Mouse (Mus musculus) brown adipose tissue, adult 24 weeks (tissue): ENCODE data around the gene Nes. TPM values are rescaled to one million over a fixed set of nuclear protein-coding genes. Genes with fewer than 3 reads are reported as not detected.

Experiments used
- H3K27ac ChIP-seq: fragments of 200-500 bp; replicated peaks from 2 replicates; pipeline ENCODE4 v1.5.1; 2012; ENCODE audit warnings: low read depth, mild to moderate bottlenecking, low read length
- H3K4me1 ChIP-seq: fragments of 200-500 bp; 2 replicates; pipeline ENCODE4 v1.6.1; 2012; ENCODE audit warnings: low read length, mixed read lengths; ENCODE audit not compliant: control insufficient read depth, insufficient read depth, insufficient read length
- H3K4me3 ChIP-seq: fragments of 200-500 bp; 2 replicates; pipeline ENCODE4 v1.5.1; 2012; ENCODE audit warnings: low read depth, mild to moderate bottlenecking, low read length, moderate library complexity; ENCODE audit not compliant: insufficient read depth
- polyA plus RNA-seq: library from polyadenylated mRNA; stranded (reverse); fragments of >200 nt; gene quantifications from 2 replicates; pipeline ENCODE4 v1.2.4, GENCODE M21; 2012; ENCODE audit not compliant: missing spikeins, insufficient read depth, insufficient read length

Gene Nes
- polyA plus RNA-seq, 1 experiment: 8.4 TPM

DNA sequence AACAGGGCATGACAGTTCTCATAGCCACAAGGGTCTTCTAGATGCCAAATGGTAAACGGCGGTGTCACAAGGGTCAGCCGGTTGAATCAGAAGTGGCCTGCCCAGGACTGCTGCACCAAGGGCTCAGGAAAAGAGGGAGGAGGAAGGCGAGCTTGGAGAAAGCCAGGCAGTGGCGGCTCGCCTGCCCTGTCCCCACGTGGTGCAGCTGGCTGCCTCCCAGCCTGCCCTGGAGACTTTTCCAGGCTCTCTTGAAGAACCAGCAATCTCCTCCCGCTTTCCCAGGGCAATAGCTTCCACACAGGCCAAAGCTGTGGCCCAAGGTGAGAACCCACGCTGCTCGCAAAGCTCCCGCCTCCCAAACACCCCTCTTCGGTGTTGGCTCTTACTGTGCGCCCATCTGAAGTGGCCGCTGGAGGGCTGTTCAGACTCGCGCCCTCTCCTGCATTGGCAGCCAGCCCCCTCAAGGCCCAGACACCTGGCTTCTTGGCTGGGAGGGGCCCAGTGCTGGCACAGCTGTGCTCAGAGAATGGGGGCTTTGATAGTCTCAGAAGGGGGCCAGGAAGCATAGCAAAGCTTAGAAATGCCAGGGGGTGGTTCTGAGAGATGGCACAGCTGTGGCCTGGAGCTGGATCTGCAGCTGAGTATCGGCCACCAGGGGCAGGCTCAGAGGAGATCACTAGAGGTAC lies 31.6 kb downstream of the Nes start:
- H3K4me3 ChIP-seq: no peak overlapping the region
- peaks cover 2% of the 10 kb centered on the region; the same call in 1 of the 2 replicates for H3K4me1 ChIP-seq
- no peak overlapping the region for H3K27ac ChIP-seq

GRCm38 (mm10) chr3:88005822-88006786 lies 35.2 kb downstream of the Nes start:
- H3K27ac ChIP-seq: no peak overlapping the region
- H3K4me1 ChIP-seq: peaks cover 2% of the 10 kb centered on the region; the same call in 1 of the 2 replicates
- no peak overlapping the region for H3K4me3 ChIP-seq

GRCm38 (mm10) chr3:88010634-88011265 lies 39.9 kb downstream of the Nes start:
- Histone ChIP-seq H3K4me3 (no peak overlapping the region), H3K27ac (no peak overlapping the region)

DNA sequence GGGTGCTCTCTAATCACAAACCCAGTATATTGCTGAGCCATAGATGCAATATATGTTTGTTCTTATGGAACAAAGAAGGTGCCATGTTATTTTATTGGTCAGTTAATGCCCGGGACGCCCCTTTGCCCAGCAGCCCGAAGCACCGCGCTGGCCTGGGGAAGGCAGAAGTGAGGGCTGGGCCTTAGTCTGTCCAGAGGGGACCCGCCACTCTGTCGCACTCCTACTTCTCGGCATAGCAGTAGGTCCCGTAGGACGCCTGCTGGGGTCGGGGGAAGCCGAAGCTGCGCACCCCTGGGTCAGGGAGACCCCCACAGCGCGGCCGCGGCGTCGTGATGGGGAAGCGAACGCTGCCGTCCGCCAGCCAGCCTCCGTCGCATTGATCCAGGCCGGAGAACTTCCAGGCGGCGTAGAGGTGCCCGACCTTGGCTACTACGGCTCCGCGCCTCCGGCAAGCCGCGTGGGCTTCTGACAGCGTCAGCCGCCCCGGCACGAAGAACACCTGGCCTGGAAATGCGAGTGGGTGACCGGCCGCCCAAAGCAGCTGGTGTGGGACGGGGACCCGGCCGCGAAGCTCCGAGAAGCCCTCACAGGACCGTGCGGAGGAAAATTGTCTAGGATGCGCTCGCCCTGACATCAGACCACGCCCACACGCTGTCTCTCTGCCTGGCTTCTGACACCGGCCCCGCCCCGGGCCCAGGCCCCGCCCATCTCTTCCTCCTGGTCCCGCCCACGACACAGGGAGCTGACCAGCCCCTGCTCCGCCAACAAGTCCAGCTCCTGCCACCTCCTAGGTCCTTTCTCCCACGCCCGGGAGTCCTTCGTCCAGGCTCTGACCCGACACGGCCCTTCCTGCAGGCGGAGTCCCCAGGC lies 51.7 kb downstream of the Nes start:
- Histone ChIP-seq H3K27ac (no peak overlapping the region), H3K4me3 (peak overlapping the region; percentile 72), H3K4me1 (peaks cover 3% of the 10 kb centered on the region; the same call in 1 of the 2 replicates)

More at GRCm38 (mm10) chr3:88010634-88011265, 39.9 kb downstream of the Nes start:
- H3K4me1 ChIP-seq: no peaks in the 10 kb centered on the region

GRCm38 (mm10) chr3:88023192-88024074 lies 52.6 kb downstream of the Nes start:
- Histone ChIP-seq H3K27ac (no peak overlapping the region), H3K4me3 (peak overlapping the region; percentile 72), H3K4me1 (peaks cover 3% of the 10 kb centered on the region; the same call in 1 of the 2 replicates)

GRCm38 (mm10) chr3:88026823-88027222 lies 55.9 kb downstream of the Nes start:
- H3K4me1 ChIP-seq: peaks cover 3% of the 10 kb centered on the region; the same call in 1 of the 2 replicates
- H3K27ac ChIP-seq: no peak overlapping the region
- no peak overlapping the region for H3K4me3 ChIP-seq

GRCm38 (mm10) chr3:88027434-88028186 lies 56.7 kb downstream of the Nes start, which contains the start of gene Hapln2:
Gene Hapln2 (minus strand): TSS chr3:88027583.
- Histone ChIP-seq H3K27ac (no peak within 1 kb of the TSS), H3K4me1 (peaks cover 3% of the 10 kb centered on the region; the same call in 1 of the 2 replicates), H3K4me3 (no peak within 1 kb of the TSS)

Other genes with a start within 250 kb of the Nes start
- gene Lrrc71, start 222.5 kb upstream of the Nes start, polyA plus RNA-seq: 0.38 TPM in 1 of 2 replicates, not detected in the other
- gene Ntrk1, start 175.9 kb upstream of the Nes start, polyA plus RNA-seq: not detected in 2 replicates
- not detected in 2 replicates for gene Insrr, start 174.1 kb upstream of the Nes start, polyA plus RNA-seq
- gene Pear1, start 146.8 kb upstream of the Nes start, polyA plus RNA-seq: 2.7 and 4.0 TPM in 2 replicates
- gene Sh2d2a, start 124.3 kb upstream of the Nes start, polyA plus RNA-seq: not detected in 2 replicates
- 25.6 and 28.7 TPM in 2 replicates for gene Prcc, start 85.5 kb upstream of the Nes start, polyA plus RNA-seq
- gene Hdgf, start 64.8 kb upstream of the Nes start, polyA plus RNA-seq: 178 and 215 TPM in 2 replicates
- 158 and 172 TPM in 2 replicates for gene Mrpl24, start 51.6 kb upstream of the Nes start, polyA plus RNA-seq
- 6.7 and 7.9 TPM in 2 replicates for gene Isg20l2, start 40.8 kb upstream of the Nes start, polyA plus RNA-seq
- 4.5 and 6.7 TPM in 2 replicates for gene Rrnad1, start 40.4 kb upstream of the Nes start, polyA plus RNA-seq
- gene Crabp2, start 22.4 kb upstream of the Nes start, polyA plus RNA-seq: not detected in 2 replicates
- gene Bcan, start 29.2 kb downstream of the Nes start, polyA plus RNA-seq: not detected in 2 replicates
- not detected in 2 replicates for gene Hapln2, start 56.5 kb downstream of the Nes start, polyA plus RNA-seq
- gene Gpatch4, start 72.0 kb downstream of the Nes start, polyA plus RNA-seq: 11.0 and 13.9 TPM in 2 replicates
- gene Naxe, start 87.4 kb downstream of the Nes start, polyA plus RNA-seq: 152 and 153 TPM in 2 replicates
- gene Ttc24, start 107.2 kb downstream of the Nes start, polyA plus RNA-seq: not detected in 2 replicates
- 1.1 TPM in 1 of 2 replicates, not detected in the other for gene Iqgap3, start 110.9 kb downstream of the Nes start, polyA plus RNA-seq
- gene Mef2d, start 171.3 kb downstream of the Nes start, polyA plus RNA-seq: 34.8 and 50.0 TPM in 2 replicates